Mouse (Mus musculus) kidney, postnatal 4 days (tissue): Measurements from ENCODE around the gene Adamts9.

Experiments used
- DNase-seq, 2 experiments: peaks; one replicate each; pipeline ENCODE4 v3.0.0; 2021; ENCODE audit warnings: mixed read lengths in 2 of 2

Adamts9 gene

DNA sequence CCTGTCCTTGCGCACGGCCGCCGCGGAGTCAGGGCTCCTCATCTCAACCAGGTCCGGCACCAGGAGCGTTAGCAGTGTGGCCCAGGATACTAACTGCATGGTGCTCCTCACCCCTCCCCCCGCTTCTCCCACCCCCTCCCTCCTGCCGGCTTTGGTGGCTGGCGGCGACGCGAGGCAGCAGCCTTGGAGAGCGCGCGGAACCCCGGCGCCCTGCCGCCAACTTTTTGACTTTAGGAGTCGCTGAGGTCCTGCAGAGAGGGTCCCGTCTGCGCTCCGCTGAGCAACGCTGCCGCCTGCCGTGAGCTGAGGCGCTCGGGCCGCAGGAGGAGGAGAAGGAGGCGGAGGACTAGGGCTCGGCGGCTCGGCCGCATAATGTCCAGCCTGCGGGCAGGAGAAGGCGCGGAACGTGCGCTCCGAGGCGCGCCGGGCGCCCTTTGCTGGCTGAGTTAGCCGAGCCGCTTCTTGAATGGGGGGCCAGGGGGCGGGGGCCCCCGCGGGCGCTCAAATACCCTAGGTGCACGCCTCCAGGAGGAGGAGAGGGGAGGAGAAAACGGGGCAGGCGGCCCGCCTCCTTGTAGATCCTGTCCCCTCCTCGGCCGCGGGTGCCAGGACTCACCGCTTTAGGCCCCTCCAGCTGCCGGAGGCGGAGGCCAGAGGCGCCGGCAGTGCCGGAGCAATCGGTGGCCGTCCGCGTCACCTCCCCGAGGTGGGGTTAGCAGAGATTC, at the start of gene Adamts9:
Gene Adamts9, minus strand, starts transcription at position 436 of the 725 bp plus-strand sequence.
- DNase-seq = peak; percentile 88 to 93

DNA sequence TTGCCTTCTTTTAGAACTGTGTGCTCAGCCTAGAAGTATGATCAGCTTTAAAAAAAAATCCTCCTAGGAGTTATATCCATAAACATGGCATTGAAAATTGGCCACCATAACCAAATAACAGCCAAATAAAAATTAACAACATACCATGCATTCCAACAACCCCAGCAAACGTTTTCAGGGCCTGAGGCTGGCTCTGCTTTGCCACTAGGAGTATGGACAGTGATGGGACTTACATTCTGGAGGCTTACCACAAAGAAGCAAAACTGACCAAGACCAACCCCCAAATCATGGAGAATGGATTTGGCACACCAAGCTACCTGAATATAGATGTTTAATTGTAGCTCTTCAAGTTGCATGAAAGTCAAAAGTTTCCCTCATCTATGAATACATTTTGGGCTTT, 48.3 kb upstream of the Adamts9 start:
- no peak for DNase-seq

DNA sequence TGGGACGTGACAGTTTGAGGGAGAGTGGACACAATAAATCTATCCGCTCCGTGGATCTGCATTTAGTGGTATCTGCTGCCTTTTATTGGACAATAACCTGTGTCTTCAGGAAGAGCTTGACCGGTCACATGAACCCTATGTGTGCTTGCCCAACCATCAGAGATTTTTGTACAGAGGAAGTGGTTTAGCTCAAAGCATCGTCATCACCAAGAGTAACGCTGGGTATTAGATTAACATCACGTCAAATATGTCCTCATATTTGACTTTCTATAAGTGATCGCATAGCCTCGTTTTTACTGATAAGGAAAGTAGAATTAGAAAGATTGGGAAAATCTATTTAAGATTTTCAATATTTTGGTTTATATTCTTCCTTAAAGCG, 45.3 kb upstream of the Adamts9 start:
- no peak for DNase-seq

DNA sequence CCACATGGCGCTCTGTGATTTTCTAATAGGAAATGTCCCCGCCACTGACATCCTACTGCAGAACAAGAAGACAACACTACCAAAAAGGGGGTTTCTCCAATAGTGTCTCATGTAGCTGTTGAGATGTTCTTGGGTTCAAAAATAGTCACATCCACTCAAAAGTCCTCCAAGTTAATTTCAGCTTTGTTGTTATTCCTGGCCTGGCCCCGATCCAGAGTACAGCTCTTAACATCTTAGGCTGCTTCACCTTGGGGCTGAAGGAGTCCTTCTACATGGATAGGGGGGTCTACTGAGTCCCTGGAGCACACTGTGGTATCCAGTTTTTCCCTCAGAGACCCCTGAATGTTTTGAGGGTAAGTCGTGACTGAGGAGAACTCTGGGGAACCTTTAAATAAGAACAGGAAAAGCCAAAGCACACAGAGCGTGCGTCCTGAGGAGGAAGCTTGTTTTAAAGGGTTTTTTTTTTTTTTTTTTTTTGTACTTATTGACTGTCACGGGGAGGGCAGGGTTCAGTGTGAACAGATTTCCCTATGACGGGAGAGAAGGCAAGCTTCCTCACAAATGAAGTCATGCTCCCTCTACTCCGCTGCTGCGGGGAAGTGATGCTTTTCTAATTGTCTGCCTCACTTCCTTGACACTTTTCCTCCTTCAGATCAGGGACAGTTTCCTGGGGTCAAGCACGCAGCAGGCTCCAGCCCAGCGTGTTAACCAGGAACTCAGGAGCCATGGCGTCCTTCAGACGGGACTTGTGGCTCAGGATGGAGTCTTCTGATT, 44.7 kb upstream of the Adamts9 start:
- DNase-seq = peak; percentile 17 to 43

DNA sequence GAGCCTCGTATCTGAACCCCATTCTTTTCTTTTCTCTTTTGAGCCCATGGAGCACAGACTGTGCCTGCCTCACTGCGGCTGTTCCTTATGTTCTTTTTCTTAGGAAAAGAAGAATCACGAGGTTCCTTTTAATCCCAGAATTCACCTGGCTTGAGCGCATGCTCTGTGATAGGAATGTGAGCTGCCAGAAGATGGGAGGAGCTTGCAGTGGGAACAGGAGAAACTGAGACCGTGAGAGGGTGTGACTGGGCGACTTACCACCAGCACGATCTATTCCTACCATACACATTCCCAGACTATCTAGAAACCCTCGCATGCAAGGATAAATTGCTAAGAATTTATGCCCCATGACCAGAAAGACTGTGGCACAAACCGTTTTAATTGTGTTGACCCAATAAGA, 44.1 kb upstream of the Adamts9 start:
- peak; percentile 8 to 15 for DNase-seq

DNA sequence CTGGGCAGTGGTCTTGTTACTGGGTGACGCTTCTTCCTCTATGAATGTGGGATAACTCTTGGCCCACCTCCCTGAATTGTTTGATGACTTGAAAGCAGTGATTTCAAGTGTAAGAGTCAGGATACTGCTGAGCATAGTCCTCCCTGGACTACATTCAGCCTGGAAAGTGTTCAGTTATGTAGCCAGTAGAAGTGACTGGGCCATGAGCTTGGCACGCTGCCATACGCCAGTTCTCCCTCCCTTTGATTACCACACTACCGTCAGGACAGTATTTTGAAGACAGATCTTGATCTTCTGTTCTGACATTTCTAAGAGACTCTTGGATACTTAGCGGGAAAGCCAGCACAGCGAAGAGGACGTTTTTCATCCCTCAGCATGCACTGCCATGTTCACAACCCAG, 40.1 kb upstream of the Adamts9 start:
- peak; percentile 30 to 40 for DNase-seq

DNA sequence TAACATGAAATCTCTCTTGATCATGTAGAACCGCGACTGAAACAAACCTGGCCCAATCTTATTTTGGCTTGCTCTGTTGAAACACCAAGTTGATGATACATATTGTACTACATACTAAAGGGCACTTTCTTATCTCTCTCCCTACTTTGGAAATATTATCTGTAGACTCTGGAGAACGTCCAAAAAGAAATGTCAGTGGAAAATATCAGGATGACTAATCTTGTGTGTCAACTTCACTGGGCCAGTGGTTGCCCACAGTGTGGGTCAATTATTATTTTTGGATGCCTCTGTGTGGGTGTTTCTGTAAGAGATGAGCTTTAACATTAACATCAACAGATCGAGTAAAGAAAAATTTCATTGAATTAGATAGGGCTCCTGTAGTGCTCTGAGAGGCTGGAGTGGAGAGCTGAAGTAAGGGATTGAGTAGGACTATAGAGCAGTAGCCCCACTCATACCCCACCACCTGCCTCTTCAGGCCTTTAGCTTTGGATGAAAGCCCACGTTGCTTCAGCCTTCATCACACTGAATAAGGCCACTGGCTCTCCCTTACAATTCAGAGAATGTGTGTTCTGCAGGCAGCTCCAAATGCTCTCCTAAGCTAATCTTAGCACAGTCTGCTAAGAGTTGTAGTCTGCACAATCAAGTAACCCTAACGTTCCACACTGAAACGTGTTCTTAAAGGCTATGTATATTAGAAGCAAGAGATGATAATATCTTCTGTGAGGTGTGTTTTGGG, 38.3 kb upstream of the Adamts9 start:
- DNase-seq = no peak

DNA sequence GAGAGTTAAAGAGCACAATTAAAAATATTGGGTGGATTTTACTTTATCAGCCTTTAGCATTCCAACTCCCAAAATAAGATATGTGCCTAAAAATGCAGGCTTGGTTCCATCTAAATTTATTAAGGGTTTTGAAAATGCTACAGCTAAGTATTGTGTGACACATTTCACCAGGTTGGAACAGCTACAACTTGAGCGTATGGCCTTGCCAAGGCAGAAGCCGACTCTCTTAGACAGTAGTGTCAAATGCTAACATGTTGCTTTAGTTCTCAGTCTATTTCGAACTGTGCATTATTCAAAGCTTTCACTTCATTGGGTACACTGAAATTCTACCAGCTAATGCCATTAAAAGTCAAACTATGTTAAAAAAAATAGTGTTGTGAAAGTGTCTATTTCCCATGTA, 30.0 kb upstream of the Adamts9 start:
- DNase-seq = no peak

DNA sequence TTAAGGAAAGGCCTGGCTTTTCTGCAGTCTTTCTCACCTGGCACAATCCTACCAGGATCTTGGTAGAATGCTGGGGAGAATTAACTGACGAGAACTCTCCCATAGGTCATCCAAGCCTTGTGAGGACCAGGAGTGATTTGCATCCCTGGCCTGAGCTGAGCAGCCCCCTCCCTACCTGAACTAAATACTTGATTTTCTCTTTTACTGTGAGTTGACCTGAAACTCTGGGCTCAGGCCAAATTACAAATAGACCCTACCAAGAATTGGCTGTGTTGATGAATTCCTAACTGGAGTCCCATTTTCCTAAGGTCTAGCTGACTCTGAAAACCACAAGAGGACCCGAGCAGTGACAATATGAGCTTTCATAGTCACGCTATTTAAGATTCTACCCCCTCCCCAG, 25.4 kb upstream of the Adamts9 start:
- DNase-seq = no peak

DNA sequence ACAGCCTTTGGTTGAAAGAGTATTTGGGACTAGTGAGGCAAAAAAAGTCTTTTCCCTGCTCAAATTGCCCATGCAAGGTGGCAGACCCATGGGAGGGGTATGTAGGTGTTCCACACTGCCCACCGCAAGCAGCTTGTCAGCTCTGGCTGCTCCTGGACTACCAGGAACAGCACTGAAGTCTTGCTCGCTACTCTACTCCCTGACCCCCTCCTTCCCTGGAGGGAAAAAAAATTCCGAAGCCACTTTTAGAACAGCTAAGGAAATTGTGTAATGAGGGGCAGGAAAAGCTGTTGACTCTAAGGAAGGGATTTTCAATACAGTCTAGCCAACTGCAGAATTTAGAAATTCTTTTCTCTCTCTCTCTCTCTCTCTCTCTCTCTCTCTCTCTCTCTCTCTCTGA, 24.9 kb upstream of the Adamts9 start:
- DNase-seq = peak; percentile 4 to 19

DNA sequence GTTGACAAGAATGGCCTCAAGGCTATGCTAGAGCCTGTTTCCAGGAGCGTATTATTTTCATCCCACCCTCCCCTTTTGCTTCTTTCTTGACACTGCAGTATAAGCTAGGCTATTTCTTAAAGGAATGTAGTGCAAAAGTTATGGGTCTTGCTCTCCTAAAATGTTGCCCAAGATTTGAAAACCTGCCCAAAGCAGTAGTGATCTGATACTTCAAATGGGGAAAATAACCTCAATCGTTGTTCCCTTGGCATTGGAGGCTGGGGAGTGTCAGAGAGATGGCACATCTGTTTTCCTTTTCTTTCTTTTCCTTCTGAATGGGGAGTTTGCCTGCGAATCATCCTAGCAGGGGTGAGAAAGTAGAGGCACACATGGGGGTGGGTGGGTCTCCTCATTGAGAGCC, 19.7 kb upstream of the Adamts9 start:
- no peak for DNase-seq

DNA sequence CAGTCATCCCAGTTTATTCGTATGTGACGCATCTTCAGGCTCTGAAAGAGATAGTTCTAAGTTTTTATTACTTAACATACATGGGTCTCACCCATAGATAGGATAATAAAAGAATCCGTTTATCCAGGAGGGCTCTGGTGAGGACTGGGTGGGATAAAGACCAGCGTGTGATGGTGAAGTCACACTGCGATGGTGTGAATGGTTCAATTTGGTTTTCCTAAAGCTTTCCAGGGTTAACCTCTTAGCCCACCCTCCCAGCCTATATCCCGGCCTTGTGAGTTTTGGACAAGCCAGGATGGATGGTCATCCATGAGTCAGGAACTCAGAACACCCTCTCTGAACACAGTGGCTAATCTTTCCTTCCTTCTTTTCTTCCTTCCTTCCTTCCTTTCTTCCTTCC, 17.7 kb upstream of the Adamts9 start:
- no peak for DNase-seq

DNA sequence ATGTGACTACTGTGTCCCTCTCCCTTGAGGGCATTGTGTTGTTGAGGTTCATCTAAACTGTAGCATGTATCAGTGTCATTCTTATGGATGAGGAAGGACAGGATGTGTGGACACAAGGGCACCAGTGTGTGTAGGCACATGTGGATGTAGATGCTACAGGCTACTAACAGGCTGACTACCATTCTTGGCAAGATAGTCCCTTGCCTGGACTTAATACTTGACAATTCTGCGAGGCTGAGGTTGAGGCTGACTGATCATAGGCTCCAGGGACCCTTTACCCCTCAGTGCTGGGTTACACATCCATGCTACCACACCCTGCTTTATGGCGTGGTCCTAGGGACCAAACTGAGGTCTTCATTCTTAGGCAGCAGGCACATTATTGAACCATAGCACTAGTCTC, 16.1 kb upstream of the Adamts9 start:
- no peak for DNase-seq

DNA sequence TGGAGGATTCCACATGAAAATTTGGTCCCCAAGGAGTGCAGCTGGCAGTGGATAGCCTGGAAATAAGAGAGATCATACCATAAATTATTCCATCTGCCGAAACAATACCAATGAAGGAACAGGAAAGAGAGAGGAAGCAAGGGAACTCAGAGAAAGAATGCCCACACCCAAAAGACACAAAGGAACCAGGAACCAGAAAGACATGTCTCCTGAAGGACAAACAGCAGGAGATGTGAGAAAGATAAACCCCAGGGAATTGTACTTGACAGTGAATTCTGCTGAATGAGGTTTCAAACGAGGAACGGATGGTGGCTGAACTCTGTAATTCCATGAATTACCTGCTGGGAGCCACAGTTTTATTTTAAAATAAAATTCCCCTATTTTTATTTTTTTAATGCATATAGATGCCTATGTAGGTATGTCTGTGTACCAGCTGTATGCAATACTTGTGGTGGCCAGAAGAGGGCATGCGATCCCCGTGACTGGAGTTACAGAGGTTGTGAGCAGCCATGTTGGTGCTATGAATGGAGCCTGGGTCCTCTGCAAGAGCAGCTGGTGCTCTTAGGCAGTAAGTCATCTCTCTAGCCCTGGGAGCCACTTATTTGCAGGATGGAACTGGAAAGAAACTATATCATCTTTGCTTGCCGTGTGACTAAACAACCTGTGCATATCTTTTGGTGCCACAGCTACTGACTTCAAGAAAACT, 4.2 kb upstream of the Adamts9 start:
- peak; percentile 16 to 25 for DNase-seq

DNA sequence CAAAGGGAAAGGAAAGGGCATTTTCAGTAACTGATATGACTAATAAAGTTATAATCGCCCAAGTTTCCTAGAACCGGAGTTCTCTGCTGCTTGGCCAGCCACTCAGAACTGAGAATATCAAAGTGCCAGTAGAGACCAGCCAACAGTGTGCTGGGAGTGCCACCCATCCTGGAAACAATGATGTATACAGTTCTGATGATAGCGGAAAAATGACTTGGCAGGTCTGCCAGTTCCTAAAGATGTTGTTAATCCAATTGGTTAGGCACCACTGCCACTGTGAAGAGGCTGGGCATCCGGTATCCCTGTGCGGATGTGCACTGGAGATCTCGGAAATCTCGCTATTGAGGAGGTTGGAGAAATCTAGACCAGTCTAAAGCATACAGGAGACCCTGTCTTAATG, 1.4 kb upstream of the Adamts9 start:
- DNase-seq = no peak

DNA sequence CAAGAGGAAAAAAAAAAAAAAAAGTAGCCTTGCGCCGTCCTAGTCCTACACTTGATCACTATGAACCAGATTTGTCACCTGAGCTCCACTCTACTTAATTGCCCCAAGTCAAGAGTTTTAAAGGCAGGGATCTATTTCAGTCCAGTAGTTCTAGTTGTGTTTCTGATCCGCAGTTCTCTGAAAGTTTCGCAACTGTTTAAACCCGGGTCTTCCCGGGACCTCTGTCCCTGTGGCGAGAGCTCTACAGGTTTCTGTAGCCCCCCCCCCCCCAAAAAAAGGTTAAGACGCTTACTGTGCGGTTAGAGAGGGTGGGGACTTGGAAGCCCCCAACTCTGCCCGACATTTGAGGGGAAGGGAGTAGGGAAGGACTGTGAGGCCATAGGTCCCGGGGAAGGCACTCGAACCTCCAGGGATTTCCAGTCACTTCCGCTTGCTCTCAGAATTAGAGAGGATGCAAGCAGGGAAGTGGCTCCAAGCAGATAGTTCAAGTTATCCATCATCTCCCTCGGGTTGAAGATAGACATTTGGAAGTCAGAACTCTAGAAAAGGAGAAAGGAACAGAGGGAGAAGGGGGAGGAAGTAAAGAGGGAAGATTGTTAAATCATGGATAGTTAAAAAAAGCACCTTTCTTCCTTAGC, 875 bp upstream of the Adamts9 start:
- DNase-seq = no peak

DNA sequence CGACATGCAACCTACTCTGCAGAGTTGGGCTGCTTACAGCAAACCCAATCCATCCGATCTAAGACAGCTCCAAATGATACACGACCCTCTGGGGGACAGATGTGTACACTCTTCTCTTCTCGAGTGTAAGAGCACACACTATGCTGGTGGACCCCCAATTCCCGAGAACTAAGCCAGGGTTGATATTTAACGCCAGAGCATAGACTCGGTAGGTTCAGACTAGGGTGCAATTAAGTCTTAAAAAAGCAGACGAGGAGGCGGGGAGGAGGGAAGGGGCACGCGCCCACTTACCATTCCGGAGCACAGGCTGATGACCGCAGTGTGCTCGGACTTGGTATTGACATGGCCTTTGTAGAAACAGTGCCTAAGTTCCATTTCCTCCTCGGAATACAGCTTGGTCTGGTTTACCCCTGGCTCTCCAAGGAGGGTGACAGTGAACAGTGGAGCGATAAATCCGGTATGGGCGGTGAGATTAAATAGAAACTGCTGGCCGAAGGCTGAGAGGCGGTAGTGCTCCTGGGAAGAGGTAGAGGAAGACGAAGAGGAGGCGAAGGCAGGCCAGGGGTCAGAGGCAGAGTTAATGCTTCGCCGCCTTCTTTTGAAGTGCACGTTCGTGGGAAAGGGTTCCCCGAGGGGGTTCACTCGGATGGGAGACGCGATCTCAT, 1.4 kb downstream of the Adamts9 start:
- DNase-seq = peak; percentile 45 to 63

DNA sequence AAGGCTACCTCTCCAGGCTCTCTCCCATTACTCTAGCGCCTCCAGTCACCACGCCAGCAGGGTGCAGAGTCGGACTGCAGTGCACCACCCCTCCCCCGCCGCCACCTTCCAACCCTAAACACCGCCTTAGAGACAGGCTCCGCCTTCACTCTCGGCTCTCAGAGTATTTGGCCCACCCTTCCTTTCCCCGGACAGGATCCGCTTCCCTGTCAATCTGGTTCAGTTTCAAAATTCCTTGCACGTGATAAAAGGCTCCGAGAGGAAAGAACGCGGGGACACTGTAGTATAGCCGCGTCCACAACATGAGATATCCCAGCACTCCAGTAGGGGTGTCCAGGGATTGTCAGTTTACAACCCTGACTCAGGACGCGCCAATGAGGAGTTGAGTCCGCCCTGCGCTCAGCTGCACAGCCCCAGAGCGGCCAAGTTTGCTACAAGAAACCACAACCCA, 2.0 kb downstream of the Adamts9 start:
- peak; percentile 93 to 96 for DNase-seq

DNA sequence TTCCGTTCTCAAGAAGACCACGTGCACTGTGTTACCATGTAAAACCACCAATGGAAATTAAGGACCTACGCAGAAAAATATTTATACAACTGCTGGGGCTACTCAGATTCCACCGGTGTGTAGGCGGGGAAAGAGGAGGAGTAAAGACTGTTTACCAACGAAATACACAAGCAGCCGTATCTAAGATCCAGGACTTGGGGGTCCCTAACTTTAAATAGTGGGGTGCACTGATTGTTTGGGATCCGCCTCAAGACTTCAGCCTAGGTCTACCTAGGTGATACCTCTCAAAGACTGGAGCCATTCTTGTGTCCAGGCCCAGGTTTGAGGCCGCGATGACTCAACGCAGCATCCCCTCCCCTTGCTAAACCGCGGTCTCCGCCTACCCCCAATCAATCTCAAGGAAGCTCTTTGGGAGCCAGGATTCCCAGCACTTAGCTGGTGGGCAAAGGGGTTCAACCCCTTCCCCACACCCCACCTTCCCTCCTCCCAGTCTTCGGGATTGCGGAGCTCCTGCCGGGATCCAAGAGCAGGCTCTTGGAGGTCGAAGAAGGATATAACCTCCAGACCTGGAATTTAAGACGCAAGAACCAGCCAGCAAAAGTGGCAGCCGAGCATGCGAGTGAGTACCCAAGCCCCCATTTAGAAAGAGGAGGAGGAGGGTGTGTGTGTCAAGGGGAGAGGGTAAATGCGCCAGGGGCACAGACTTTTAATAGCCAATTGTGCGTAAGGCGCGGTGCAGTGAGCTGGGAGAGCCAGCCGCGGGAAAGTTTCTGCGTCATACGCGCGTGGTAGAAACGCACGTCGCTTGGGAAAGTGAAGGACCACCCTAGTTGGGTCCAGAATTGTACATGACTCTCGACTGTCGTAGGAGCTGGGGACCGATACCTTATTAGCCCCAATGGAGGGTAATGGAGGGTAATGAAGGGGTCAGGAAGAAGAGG, 2.8 kb downstream of the Adamts9 start:
- peak; percentile 57 to 74 for DNase-seq

DNA sequence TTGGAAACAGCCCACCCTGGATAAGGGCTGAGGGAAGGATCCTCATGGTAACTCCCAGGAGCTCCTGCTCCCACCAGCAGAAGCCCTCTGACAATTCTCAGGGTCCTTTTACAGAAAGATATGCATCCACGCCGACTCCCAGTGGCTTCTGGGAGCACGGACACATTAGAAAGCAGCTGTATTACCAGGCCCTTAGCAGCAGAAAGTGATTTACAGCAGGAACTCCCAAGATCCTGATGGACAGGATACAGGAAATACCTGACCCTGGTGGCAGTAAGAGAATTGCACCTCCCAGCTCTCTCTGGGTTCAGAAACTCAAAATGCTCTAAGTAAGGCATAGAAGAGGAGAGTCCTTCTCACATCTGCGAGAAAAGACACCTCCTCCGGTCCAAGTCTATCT, 15.0 kb downstream of the Adamts9 start:
- no peak for DNase-seq

DNA sequence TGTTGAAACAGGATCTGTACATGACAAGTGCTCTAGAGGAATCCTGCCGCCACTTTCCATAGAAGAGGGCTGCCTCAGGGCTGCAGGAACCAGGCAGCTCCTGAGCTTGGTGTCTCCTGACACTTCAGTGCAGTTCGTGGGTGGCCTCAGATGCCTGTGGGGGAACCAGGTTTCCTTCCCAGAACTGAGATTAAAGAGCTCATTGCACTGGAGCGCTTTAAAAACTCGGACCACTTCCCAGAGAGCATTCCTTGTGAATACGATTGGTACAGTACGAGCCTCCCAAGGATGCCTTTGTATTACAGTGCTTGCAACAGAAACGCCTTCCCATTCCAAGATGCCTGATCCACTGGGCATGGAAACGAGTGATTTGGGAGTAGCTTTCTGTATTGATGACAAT, 18.8 kb downstream of the Adamts9 start:
- peak in 1 of 2 experiments; percentile 19 for DNase-seq
